Mouse (Mus musculus): ENCODE measurements around the gene Abhd16b.

Abhd16b gene

GRCm38 (mm10) chr2:181541761-181542380 lies 48.9 kb downstream of the Abhd16b start:
- DNase-seq: no peak

Data from thymus, adult 18-20 months (tissue).